17 mouse cellular contexts compared by ENCODE assay signal in the genomic region with DNA sequence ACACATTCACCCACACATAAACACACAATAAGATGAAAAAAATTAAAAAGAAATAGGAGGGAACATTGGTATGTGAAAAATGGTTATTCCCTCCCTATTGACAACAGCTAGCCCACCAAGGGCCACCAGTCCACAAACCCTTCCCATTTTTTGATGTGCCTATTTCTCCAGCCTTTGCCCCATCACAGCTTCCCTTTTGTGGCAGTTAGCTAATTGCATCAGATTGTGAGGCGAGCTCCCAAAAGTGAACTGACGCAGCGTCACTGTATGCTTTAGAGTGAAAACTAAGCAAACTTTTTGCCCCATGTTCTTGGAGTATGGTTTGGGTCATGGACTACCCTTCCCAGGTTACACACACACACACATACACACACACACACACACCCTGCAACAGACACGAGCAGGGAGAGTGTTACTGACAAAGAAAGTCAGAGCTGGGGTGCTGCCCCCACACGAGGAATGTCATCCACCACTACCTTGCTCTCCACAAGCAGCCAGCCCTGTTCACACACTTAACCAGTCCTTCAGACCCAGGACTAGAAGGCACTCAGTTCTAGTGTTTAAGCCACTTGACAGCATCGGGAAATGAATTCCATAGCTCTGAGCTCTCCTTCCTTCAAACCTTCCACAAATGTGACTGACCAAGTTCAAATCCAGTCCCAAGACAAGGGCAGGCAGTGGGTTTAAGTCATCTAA.
DNase-seq lines count a peak whose midpoint lies in the region; ATAC-seq and TF ChIP-seq lines count a peak whose summit lies in the region.
"Had no signal": no experiment of that assay in that cellular context is flagged by ENCODE, and none has a peak within 500 bp of the region (broad histone marks: within the 10 kb centered on the region; RNA-seq: fewer than 3 reads in every experiment).

No protein-coding gene starts in this region.

- H3K27me3 ChIP-seq in liver, postnatal 0 days (ENCODE audit: insufficient read depth, low read length) = no peaks in the 10 kb centered on the region
- no peaks in the 10 kb centered on the region for H3K27me3 ChIP-seq in intestine, postnatal 0 days (replicated peaks; ENCODE audit: control insufficient read depth, insufficient read depth, low read length)
- H3K27me3 ChIP-seq in midbrain, embryonic 11.5 days (ENCODE audit: control insufficient read depth, insufficient read depth, low read length) = no peaks in the 10 kb centered on the region
- H3K27me3 ChIP-seq: midbrain, embryonic 12.5 days had no signal

- intact Hi-C loops in gastrocnemius, adult 2 months (cut with DNase I) = loop anchor here (5.0 kb wide), 1 partner anchor 68 kb away; no protein-coding TSS in a partner anchor
- intact Hi-C loops in gastrocnemius, postnatal 36 days (cut with DNase I) = loop anchor here (10.0 kb wide), 1 partner anchor 170 kb away; a partner anchor contains a TSS
- intact Hi-C loops in left cerebral cortex, adult 2 months (cut with DNase I) = no loop called here

- no peak for TF ChIP-seq CTCF in gastrocnemius, adult 2 months (IDR thresholded peaks at IDR 0.05)
- TF ChIP-seq CTCF in liver, postnatal 0 days (IDR thresholded peaks at IDR 0.05; ENCODE audit: low read depth) = no peak
- no peak for TF ChIP-seq CTCF in intestine, postnatal 0 days (IDR thresholded peaks at IDR 0.05; ENCODE audit: low read depth)
- no peak for TF ChIP-seq CTCF in left cerebral cortex, adult 2 months (IDR thresholded peaks at IDR 0.05)

- H3K27ac ChIP-seq in gastrocnemius, adult 2 months = peak overlapping the region; percentile 64
- 0 out of 2 replicates have a peak overlapping the region, but pooled peaks have one; percentile 30 for H3K27ac ChIP-seq in liver, postnatal 0 days (ENCODE audit: low read depth)
- no peak overlapping the region for H3K27ac ChIP-seq in intestine, postnatal 0 days (ENCODE audit: low read depth, low read length)
- no peak overlapping the region for H3K27ac ChIP-seq in midbrain, embryonic 11.5 days (ENCODE audit: low read depth, low read length)
- no peak overlapping the region for H3K27ac ChIP-seq in left cerebral cortex, adult 2 months
- H3K27ac ChIP-seq: embryonic facial prominence, embryonic 13.5 days; limb, embryonic 12.5 days; liver, embryonic 14.5 days; midbrain, embryonic 12.5 days had no signal

- H3K4me3 ChIP-seq in gastrocnemius, adult 2 months = no peak overlapping the region
- H3K4me3 ChIP-seq in liver, postnatal 0 days (ENCODE audit: low read depth, low read length) = no peak overlapping the region
- H3K4me3 ChIP-seq in intestine, postnatal 0 days (ENCODE audit: low read depth, low read length) = no peak overlapping the region
- H3K4me3 ChIP-seq in midbrain, embryonic 11.5 days (ENCODE audit: low read depth, low read length) = no peak overlapping the region
- no peak overlapping the region for H3K4me3 ChIP-seq in left cerebral cortex, adult 2 months
- H3K4me3 ChIP-seq: embryonic facial prominence, embryonic 13.5 days; limb, embryonic 12.5 days; midbrain, embryonic 12.5 days had no signal

- H3K4me1 ChIP-seq in liver, postnatal 0 days (ENCODE audit: insufficient read depth) = peaks cover 10% of the 10 kb centered on the region
- H3K4me1 ChIP-seq in intestine, postnatal 0 days (replicated peaks; ENCODE audit: control insufficient read depth, insufficient read depth, low read length) = no peaks in the 10 kb centered on the region; the same call in 1 of the 2 replicates
- H3K4me1 ChIP-seq in midbrain, embryonic 11.5 days (ENCODE audit: control insufficient read depth, insufficient read depth, low read length) = no peaks in the 10 kb centered on the region
- H3K4me1 ChIP-seq: embryonic facial prominence, embryonic 13.5 days; midbrain, embryonic 12.5 days had no signal

- H3K9me3 ChIP-seq in liver, postnatal 0 days (ENCODE audit: low read length) = no peaks in the 10 kb centered on the region
- H3K9me3 ChIP-seq in intestine, postnatal 0 days (ENCODE audit: control insufficient read depth) = no peaks in the 10 kb centered on the region
- H3K9me3 ChIP-seq in midbrain, embryonic 11.5 days (ENCODE audit: control insufficient read depth, low read length) = no peaks in the 10 kb centered on the region
- H3K9me3 ChIP-seq: embryonic facial prominence, embryonic 13.5 days; limb, embryonic 12.5 days; midbrain, embryonic 12.5 days had no signal

- no peak overlapping the region for H3K4me2 ChIP-seq in liver, postnatal 0 days (ENCODE audit: low read depth, low read length)
- no peak overlapping the region for H3K4me2 ChIP-seq in intestine, postnatal 0 days (replicated peaks; ENCODE audit: low read depth)
- no peak overlapping the region for H3K4me2 ChIP-seq in midbrain, embryonic 11.5 days
- H3K4me2 ChIP-seq: embryonic facial prominence, embryonic 13.5 days; limb, embryonic 12.5 days; midbrain, embryonic 12.5 days had no signal

- TF ChIP-seq EP300 in liver, postnatal 0 days (IDR thresholded peaks at IDR 0.05; ENCODE audit: low read depth) = no peak

- WGBS in liver, postnatal 0 days (ENCODE audit: insufficient replicate concordance) = 67% methylated on average over 6 of the region's 6 CpGs
- WGBS in intestine, postnatal 0 days = 81% methylated on average over 6 of the region's 6 CpGs
- 91% methylated on average over 6 of the region's 6 CpGs for whole genome bisulfite sequencing in midbrain, embryonic 11.5 days

- H3K9ac ChIP-seq in liver, postnatal 0 days (replicated peaks) = no peak overlapping the region
- H3K9ac ChIP-seq in intestine, postnatal 0 days (ENCODE audit: low read depth, low read length) = no peak overlapping the region
- H3K9ac ChIP-seq in midbrain, embryonic 11.5 days (ENCODE audit: low read length) = no peak overlapping the region
- H3K9ac ChIP-seq: embryonic facial prominence, embryonic 13.5 days; limb, embryonic 12.5 days; liver, embryonic 14.5 days; midbrain, embryonic 12.5 days had no signal

- DNase-seq in gastrocnemius, adult 2 months = no peak
- no peak for DNase-seq in gastrocnemius, postnatal 36 days
- DNase-seq in liver, postnatal 0 days = no peak
- DNase-seq in liver = no peak
- DNase-seq in lung, postnatal 25 days (ENCODE audit: low spot score) = peak; percentile 82
- DNase-seq in midbrain, embryonic 11.5 days (ENCODE audit: low spot score, missing footprints) = no peak
- no peak for DNase-seq in left cerebral cortex, adult 2 months (ENCODE audit: extremely low spot score in 1 of 2, low spot score in 2 of 2)
- DNase-seq: adrenal gland, adult 2 months; cerebellum, postnatal 10 days; gastrocnemius, postnatal 14 days; thymus, postnatal 25 days had no signal

- no peaks in the 10 kb centered on the region for H3K36me3 ChIP-seq in liver, postnatal 0 days (replicated peaks; ENCODE audit: insufficient read depth, low read length)
- 0 out of 2 replicates have a peak, but pooled peaks cover 8% of the 10 kb centered on the region for H3K36me3 ChIP-seq in intestine, postnatal 0 days (ENCODE audit: control insufficient read depth, insufficient read depth)
- no peaks in the 10 kb centered on the region for H3K36me3 ChIP-seq in midbrain, embryonic 11.5 days (ENCODE audit: control insufficient read depth, insufficient read depth, low read length)

- ATAC-seq in liver, postnatal 0 days = no peak
- no peak for ATAC-seq in intestine, postnatal 0 days
- no peak for ATAC-seq in midbrain, embryonic 11.5 days (ENCODE audit: low FRiP score)
- ATAC-seq: forebrain, embryonic 14.5 days had no signal

Comparison
In these comparisons a context has a peak if more than half of its experiments do, and no peak if none do; other contexts are left out.
1. H3K27ac ChIP-seq: peak in gastrocnemius, adult 2 months (single experiment) and liver, postnatal 0 days (single experiment); none in intestine, postnatal 0 days (single experiment), midbrain, embryonic 11.5 days (single experiment) and left cerebral cortex, adult 2 months (single experiment).